ENCODE assay signal across 8 mouse cellular contexts in the genomic region with DNA sequence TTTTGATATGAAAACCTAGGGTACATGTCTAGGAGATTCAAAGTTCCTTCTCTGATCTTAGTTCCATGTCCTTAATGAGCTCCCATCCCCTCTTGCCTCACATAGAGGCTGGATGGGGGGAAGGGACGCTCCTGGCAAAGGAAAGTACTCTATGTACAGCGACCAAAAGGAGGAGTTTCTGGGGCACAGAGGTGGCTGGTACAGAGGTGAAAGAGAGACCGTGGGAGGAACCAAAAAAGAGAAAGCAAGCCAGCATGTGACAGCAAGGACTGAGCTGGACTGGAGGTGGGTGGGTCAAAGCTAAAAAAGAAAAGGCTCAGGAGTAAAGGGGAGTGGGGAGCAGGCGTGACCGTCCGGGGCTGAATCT. TPM values are rescaled to one million over a fixed set of nuclear protein-coding genes. Genes with fewer than 3 reads are reported as not detected.
DNase-seq lines count a peak whose midpoint lies in the region; ATAC-seq and TF ChIP-seq lines count a peak whose summit lies in the region.

No protein-coding gene starts in this region.

- peak; percentile 33 for ATAC-seq in heart, postnatal 0 days (ENCODE audit: insufficient read depth, low read depth)
- no peak for ATAC-seq in limb, embryonic 14.5 days (ENCODE audit: low FRiP score, low read depth)

- peak overlapping the region; percentile 97 for H3K27ac ChIP-seq in liver, adult 2 months (replicated peaks; ENCODE audit: insufficient read depth, low read depth, low read length)
- peak overlapping the region; percentile 96 for H3K27ac ChIP-seq in heart, postnatal 0 days (ENCODE audit: low read depth)
- peak overlapping the region; percentile 49; the same call in 1 of the 2 replicates for H3K27ac ChIP-seq in limb, embryonic 14.5 days (replicated peaks; ENCODE audit: low read depth, low read length)

- TF ChIP-seq CTCF in liver, adult 2 months (IDR thresholded peaks at IDR 0.05; ENCODE audit: low read depth, low read length) = no peak
- TF ChIP-seq CTCF in heart, postnatal 0 days (IDR thresholded peaks at IDR 0.05; ENCODE audit: low read depth) = no peak

- H3ac ChIP-seq in myocyte (ENCODE audit: control insufficient read depth, insufficient read length) = peak overlapping the region; percentile 61

- no peaks in the 10 kb centered on the region for H3K9me3 ChIP-seq in heart, postnatal 0 days (replicated peaks; ENCODE audit: control insufficient read depth, low read length)
- H3K9me3 ChIP-seq in limb, embryonic 14.5 days (ENCODE audit: control insufficient read depth, low read length) = no peaks in the 10 kb centered on the region

- under 1% methylated on average over 6 of the region's 6 CpGs for WGBS in liver, adult 2 months
- 2% methylated on average over 6 of the region's 6 CpGs for WGBS in heart, postnatal 0 days
- WGBS in limb, embryonic 14.5 days = under 1% methylated on average over 6 of the region's 6 CpGs

- peak overlapping the region; percentile 72 for H3K4me2 ChIP-seq in heart, postnatal 0 days (ENCODE audit: low read depth, low read length)
- peak overlapping the region; percentile 90 for H3K4me2 ChIP-seq in limb, embryonic 14.5 days (replicated peaks; ENCODE audit: low read depth, low read length, severe bottlenecking)
- H3K4me2 ChIP-seq in myocyte (ENCODE audit: low read depth) = peak overlapping the region; percentile 92

- peaks cover 8% of the 10 kb centered on the region for H3K4me1 ChIP-seq in liver, adult 2 months (ENCODE audit: control insufficient read depth, insufficient read depth, low read length)
- H3K4me1 ChIP-seq in heart, postnatal 0 days (ENCODE audit: control insufficient read depth, insufficient read depth) = peaks cover 21% of the 10 kb centered on the region
- 0 out of 2 replicates have a peak, but pooled peaks cover 6% of the 10 kb centered on the region for H3K4me1 ChIP-seq in limb, embryonic 14.5 days (ENCODE audit: control insufficient read depth, insufficient read depth, low read length)

- no peak for TF ChIP-seq POLR2A in liver, adult 2 months (IDR thresholded peaks at IDR 0.05; ENCODE audit: extremely low read depth, insufficient read depth, low read length)
- no peak for TF ChIP-seq POLR2A in limb, embryonic 14.5 days (IDR thresholded peaks at IDR 0.05; ENCODE audit: borderline replicate concordance, extremely low read depth, insufficient read depth, insufficient read length)
- no peak for TF ChIP-seq POLR2A in myocyte (IDR thresholded peaks at IDR 0.05; ENCODE audit: insufficient read length, low read depth)

- peak overlapping the region; percentile 68 for H3K4me3 ChIP-seq in liver, adult 2 months (ENCODE audit: insufficient read depth, low read depth, low read length)
- peak overlapping the region; percentile 65 for H3K4me3 ChIP-seq in heart, postnatal 0 days (ENCODE audit: low read depth, low read length)
- H3K4me3 ChIP-seq in limb, embryonic 14.5 days (replicated peaks; ENCODE audit: low read length) = peak overlapping the region; percentile 60
- peak overlapping the region; percentile 80 for H3K4me3 ChIP-seq in myocyte

- DNase-seq in liver, adult 2 months (ENCODE audit: extremely low read depth, low read depth, low spot score) = peak; percentile 91
- no peak for DNase-seq in liver
- peak; percentile 20 for DNase-seq in c-Kit-positive CD71-positive TER-119-negative erythroid progenitor cells, embryonic 14.5 days (ENCODE audit: low read depth)
- peak; percentile 63 for DNase-seq in heart, postnatal 0 days (ENCODE audit: low spot score)
- no peak for DNase-seq in limb, embryonic 14.5 days (ENCODE audit: low spot score)
- no peak for DNase-seq in retina, embryonic 14.5 days (ENCODE audit: low spot score)
- DNase-seq in thymus, postnatal 14 days = no peak

- TF ChIP-seq EP300 in heart, postnatal 0 days (IDR thresholded peaks at IDR 0.05; ENCODE audit: low read depth) = no peak

- peaks cover 10% of the 10 kb centered on the region; the same call in 1 of the 2 replicates for H3K79me2 ChIP-seq in liver, adult 2 months (ENCODE audit: control insufficient read depth, insufficient read depth, low read length)
- H3K79me2 ChIP-seq in myocyte (ENCODE audit: control insufficient read depth, insufficient read depth) = peaks cover 14% of the 10 kb centered on the region

- H3K9ac ChIP-seq in liver, adult 2 months (ENCODE audit: low read depth, low read length) = peak overlapping the region; percentile 88
- peak overlapping the region; percentile 72 for H3K9ac ChIP-seq in heart, postnatal 0 days (replicated peaks; ENCODE audit: low read depth, low read length)
- peak overlapping the region; percentile 57 for H3K9ac ChIP-seq in limb, embryonic 14.5 days (ENCODE audit: low read depth, low read length, severe bottlenecking)

- H3K36me3 ChIP-seq in liver, adult 2 months (ENCODE audit: control insufficient read depth, insufficient read depth, low read length) = no peaks in the 10 kb centered on the region
- no peaks in the 10 kb centered on the region for H3K36me3 ChIP-seq in heart, postnatal 0 days (replicated peaks; ENCODE audit: control insufficient read depth, insufficient read depth, low read length)
- no peaks in the 10 kb centered on the region for H3K36me3 ChIP-seq in limb, embryonic 14.5 days (ENCODE audit: control insufficient read depth, insufficient read depth, low read length)
- no peaks in the 10 kb centered on the region for H3K36me3 ChIP-seq in myocyte (ENCODE audit: control insufficient read depth, insufficient read depth)

- no peaks in the 10 kb centered on the region for H3K27me3 ChIP-seq in liver, adult 2 months (ENCODE audit: control insufficient read depth, insufficient read depth, low read length)
- H3K27me3 ChIP-seq in heart, postnatal 0 days (ENCODE audit: control insufficient read depth, insufficient read depth, low read length) = no peaks in the 10 kb centered on the region
- H3K27me3 ChIP-seq in limb, embryonic 14.5 days (ENCODE audit: control insufficient read depth, insufficient read depth, low read length) = no peaks in the 10 kb centered on the region
- H3K27me3 ChIP-seq in myocyte (ENCODE audit: control insufficient read depth, insufficient read depth, insufficient read length) = peaks cover 12% of the 10 kb centered on the region

TF ChIP-seq in myocyte, 11 proteins besides CTCF, POLR2A, EP300 and RAD21 (continues in another document):
- no peak for TF ChIP-seq E2F4 (IDR thresholded peaks at IDR 0.05; ENCODE audit: insufficient read depth)
- no peak for TF ChIP-seq TCF3 (IDR thresholded peaks at IDR 0.05; ENCODE audit: insufficient read length, low read depth)
- TF ChIP-seq MYOG (IDR thresholded peaks at IDR 0.05; ENCODE audit: control insufficient read depth in 1 of 3, insufficient read depth in 1 of 3, insufficient read length in 2 of 3, low read depth in 2 of 3) = no peak
- TF ChIP-seq SRF (IDR thresholded peaks at IDR 0.05; ENCODE audit: control insufficient read depth, insufficient read length, low read depth) = no peak
- no peak for TF ChIP-seq REST (IDR thresholded peaks at IDR 0.05; ENCODE audit: insufficient read depth, insufficient read length)
- no peak for TF ChIP-seq POLR2AphosphoS2 (IDR thresholded peaks at IDR 0.05; ENCODE audit: insufficient read length, low read depth)
- TF ChIP-seq MYOD1 (IDR thresholded peaks at IDR 0.05; ENCODE audit: control insufficient read depth in 1 of 3, insufficient read length in 2 of 3, low read depth in 2 of 3) = no peak

RNA-seq across cellular contexts. Expression of gene Aldh6a1, which starts 0.5 kb away (rescaled TPM):
- 370 and 371 TPM in 2 replicates for total RNA-seq in liver, adult 2 months (2014; rRNA removed)
- polyA plus RNA-seq in liver, adult 2 months (2012; rRNA removed) = 104 and 121 TPM in 2 replicates
- 80.0 and 80.1 TPM in 2 replicates for total RNA-seq in heart, postnatal 0 days (2014; rRNA removed; ENCODE audit: low replicate concordance)
- 71.9 and 74.9 TPM in 2 replicates for polyA plus RNA-seq in heart, postnatal 0 days (2015; fragmentation: Nextera tagmentation; extraction: Ambion mirVana)
- polyA plus RNA-seq in limb, embryonic 14.5 days (2012; rRNA removed) = 18.9 and 19.0 TPM in 2 replicates
- 37.9 and 41.2 TPM in 2 replicates for polyA plus RNA-seq in limb, embryonic 14.5 days (2014; fragmentation: Nextera tagmentation; extraction: Ambion mirVana)
- polyA plus RNA-seq in myocyte (2012; fragmentation: generic; extraction: Trizol) = 2.6 TPM

RNA-seq across cellular contexts. Expression of gene Lin52, which starts 0.9 kb away (rescaled TPM):
- total RNA-seq in liver, adult 2 months (2014; rRNA removed) = 6.7 and 8.7 TPM in 2 replicates
- polyA plus RNA-seq in liver, adult 2 months (2012; rRNA removed) = 5.9 and 6.2 TPM in 2 replicates
- total RNA-seq in heart, postnatal 0 days (2014; rRNA removed; ENCODE audit: low replicate concordance) = 11.1 and 23.7 TPM in 2 replicates
- polyA plus RNA-seq in heart, postnatal 0 days (2015; fragmentation: Nextera tagmentation; extraction: Ambion mirVana) = 12.4 and 14.3 TPM in 2 replicates
- 17.3 and 26.9 TPM in 2 replicates for polyA plus RNA-seq in limb, embryonic 14.5 days (2012; rRNA removed)
- polyA plus RNA-seq in limb, embryonic 14.5 days (2014; fragmentation: Nextera tagmentation; extraction: Ambion mirVana) = 17.9 and 24.2 TPM in 2 replicates
- polyA plus RNA-seq in myocyte (2012; fragmentation: generic; extraction: Trizol) = 3.6 TPM

RNA-seq across cellular contexts. Expression of gene Rnf113a2, which starts 33.3 kb away (rescaled TPM):
- total RNA-seq in liver, adult 2 months (2014; rRNA removed) = 5.0 and 5.9 TPM in 2 replicates
- polyA plus RNA-seq in liver, adult 2 months (2012; rRNA removed) = 2.8 TPM in 2 replicates
- total RNA-seq in heart, postnatal 0 days (2014; rRNA removed; ENCODE audit: low replicate concordance) = 9.4 and 14.1 TPM in 2 replicates
- 20.9 and 22.1 TPM in 2 replicates for polyA plus RNA-seq in heart, postnatal 0 days (2015; fragmentation: Nextera tagmentation; extraction: Ambion mirVana)
- polyA plus RNA-seq in limb, embryonic 14.5 days (2012; rRNA removed) = 10.4 and 18.1 TPM in 2 replicates
- 21.6 and 24.5 TPM in 2 replicates for polyA plus RNA-seq in limb, embryonic 14.5 days (2014; fragmentation: Nextera tagmentation; extraction: Ambion mirVana)
- polyA plus RNA-seq in myocyte (2012; fragmentation: generic; extraction: Trizol) = 3.8 TPM

RNA-seq across cellular contexts. Expression of gene Bbof1, which starts 41.5 kb away (rescaled TPM):
- total RNA-seq in liver, adult 2 months (2014; rRNA removed) = 0.18 and 0.27 TPM in 2 replicates
- not detected in 2 replicates for polyA plus RNA-seq in liver, adult 2 months (2012; rRNA removed)
- 0.04 TPM in 1 of 2 replicates, not detected in the other for total RNA-seq in heart, postnatal 0 days (2014; rRNA removed; ENCODE audit: low replicate concordance)
- 1.3 and 2.3 TPM in 2 replicates for polyA plus RNA-seq in heart, postnatal 0 days (2015; fragmentation: Nextera tagmentation; extraction: Ambion mirVana)
- polyA plus RNA-seq in limb, embryonic 14.5 days (2012; rRNA removed) = 0.55 and 1.3 TPM in 2 replicates
- 0.95 and 1.1 TPM in 2 replicates for polyA plus RNA-seq in limb, embryonic 14.5 days (2014; fragmentation: Nextera tagmentation; extraction: Ambion mirVana)
- polyA plus RNA-seq in myocyte (2012; fragmentation: generic; extraction: Trizol) = 0.38 TPM

RNA-seq across cellular contexts. Expression of gene Entpd5, which starts 41.5 kb away (rescaled TPM):
- total RNA-seq in liver, adult 2 months (2014; rRNA removed) = 157 and 161 TPM in 2 replicates
- 52.6 and 62.7 TPM in 2 replicates for polyA plus RNA-seq in liver, adult 2 months (2012; rRNA removed)
- total RNA-seq in heart, postnatal 0 days (2014; rRNA removed; ENCODE audit: low replicate concordance) = 37.6 and 59.8 TPM in 2 replicates
- 37.5 and 40.5 TPM in 2 replicates for polyA plus RNA-seq in heart, postnatal 0 days (2015; fragmentation: Nextera tagmentation; extraction: Ambion mirVana)
- 7.7 and 8.0 TPM in 2 replicates for polyA plus RNA-seq in limb, embryonic 14.5 days (2012; rRNA removed)
- polyA plus RNA-seq in limb, embryonic 14.5 days (2014; fragmentation: Nextera tagmentation; extraction: Ambion mirVana) = 12.2 and 12.7 TPM in 2 replicates
- polyA plus RNA-seq in myocyte (2012; fragmentation: generic; extraction: Trizol) = 6.3 TPM

Comparison
In these comparisons a context has a peak if more than half of its experiments do, and no peak if none do; other contexts are left out.
1. DNase-seq: peak in liver, adult 2 months (single experiment), c-Kit-positive CD71-positive TER-119-negative erythroid progenitor cells, embryonic 14.5 days (single experiment) and heart, postnatal 0 days (single experiment); none in liver (single experiment), limb, embryonic 14.5 days (single experiment), retina, embryonic 14.5 days (single experiment) and thymus, postnatal 14 days (single experiment).
2. Peak in every context shown above with its lines, with median percentiles within 50 percentile points of each other: H3K27ac ChIP-seq, H3K4me3 ChIP-seq, H3K9ac ChIP-seq and H3K4me2 ChIP-seq.